Mouse (Mus musculus): ENCODE data around the gene Myo1d. TPM values are rescaled to one million over a fixed set of nuclear protein-coding genes. Genes with fewer than 3 reads are reported as not detected.

Myo1d gene
- total RNA-seq, 1 experiment from 2014 or later, result 82.4 TPM

- no peak for DNase-seq
Measured at GRCm38 (mm10) chr11:80778916-80779526, 804 bp downstream of the Myo1d start.

- no peak for DNase-seq
Measured at GRCm38 (mm10) chr11:80778157-80778556, 1.7 kb downstream of the Myo1d start.

- no peak for DNase-seq
Measured at GRCm38 (mm10) chr11:80777708-80778107, 2.1 kb downstream of the Myo1d start.

GRCm38 (mm10) chr11:80775535-80775934, 4.3 kb downstream of the Myo1d start:
- no peak for DNase-seq

- DNase-seq, result no peak
Measured at GRCm38 (mm10) chr11:80772595-80773210, 7.1 kb downstream of the Myo1d start.

GRCm38 (mm10) chr11:80771596-80772250, 8.1 kb downstream of the Myo1d start:
- DNase-seq, result no peak

GRCm38 (mm10) chr11:80771186-80771585, 8.6 kb downstream of the Myo1d start:
- no peak for DNase-seq

- no peak for DNase-seq
Measured at GRCm38 (mm10) chr11:80767320-80767617, 12.6 kb downstream of the Myo1d start.

GRCm38 (mm10) chr11:80766472-80767319, 13.1 kb downstream of the Myo1d start:
- DNase-seq, result peak; percentile 52

GRCm38 (mm10) chr11:80766068-80766467, 13.8 kb downstream of the Myo1d start:
- DNase-seq, result no peak

- no peak for DNase-seq
Measured at GRCm38 (mm10) chr11:80762066-80762465, 17.8 kb downstream of the Myo1d start.

- DNase-seq, result no peak
Measured at GRCm38 (mm10) chr11:80761285-80761974, 18.4 kb downstream of the Myo1d start.

GRCm38 (mm10) chr11:80759023-80759422, 20.8 kb downstream of the Myo1d start:
- DNase-seq, result no peak

- no peak for DNase-seq
Measured at GRCm38 (mm10) chr11:80754201-80754600, 25.6 kb downstream of the Myo1d start.

GRCm38 (mm10) chr11:80751168-80751567, 28.7 kb downstream of the Myo1d start:
- DNase-seq, result no peak

GRCm38 (mm10) chr11:80749187-80749586, 30.6 kb downstream of the Myo1d start:
- DNase-seq, result no peak

GRCm38 (mm10) chr11:80745426-80745825, 34.4 kb downstream of the Myo1d start:
- DNase-seq, result no peak

GRCm38 (mm10) chr11:80743823-80744410, 35.9 kb downstream of the Myo1d start:
- DNase-seq, result no peak

GRCm38 (mm10) chr11:80742462-80742861, 37.4 kb downstream of the Myo1d start:
- DNase-seq, result no peak

- DNase-seq, result no peak
Measured at GRCm38 (mm10) chr11:80734771-80735170, 45.1 kb downstream of the Myo1d start.

- no peak for DNase-seq
Measured at GRCm38 (mm10) chr11:80724701-80725100, 55.1 kb downstream of the Myo1d start.
